Mouse (Mus musculus) embryo, embryonic 11 days (tissue): ENCODE measurements around the gene Slc18b1.
A peak's percentile ranks its signal among the peaks of the same experiment; 100 is the strongest.

Experiments used
- DNase-seq: peaks from one replicate; pipeline ENCODE4 v3.0.0-alpha.2; 2015

Slc18b1 gene

DNA sequence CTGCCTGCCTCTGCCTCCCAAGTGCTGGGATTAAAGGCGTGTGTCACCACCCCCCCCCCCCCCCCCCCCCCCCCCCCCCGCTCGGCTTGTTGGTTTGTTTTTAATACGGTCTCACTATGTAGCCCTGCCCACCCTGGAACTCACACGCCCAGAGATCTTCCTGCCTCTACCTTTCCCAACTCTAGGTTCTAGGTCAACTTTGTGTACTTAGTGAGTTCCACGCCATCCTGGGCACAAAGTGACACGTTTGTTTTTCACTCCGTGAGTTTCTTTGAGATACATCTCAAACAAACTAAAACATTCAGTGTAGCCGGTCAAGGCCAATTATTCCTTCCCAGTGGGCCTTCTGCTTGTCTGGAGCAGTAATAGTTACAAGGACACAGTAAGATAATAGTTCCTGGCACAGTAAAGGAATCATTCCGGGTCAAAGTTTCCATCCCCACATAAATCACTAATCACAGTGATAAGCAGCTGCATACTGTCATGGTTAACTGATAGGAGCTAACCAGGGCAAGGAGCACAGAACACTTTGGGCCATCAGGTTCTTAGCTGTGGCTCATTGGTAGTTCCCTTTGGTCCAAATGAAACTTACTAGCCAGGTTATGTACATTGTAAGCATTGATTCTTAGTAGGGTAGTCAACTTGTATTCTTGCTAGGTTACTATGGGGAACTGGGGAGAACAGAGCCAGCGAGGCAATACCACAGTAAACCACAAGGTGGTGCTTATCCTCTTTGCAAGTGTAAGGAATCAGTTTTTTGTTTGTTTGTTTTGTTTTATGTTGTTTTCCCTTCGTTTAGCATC, 15.1 kb downstream of the Slc18b1 start:
- DNase-seq = peak; percentile 63

GRCm38 (mm10) chr10:23812438-23812759, 15.6 kb downstream of the Slc18b1 start:
- DNase-seq = no peak

DNA sequence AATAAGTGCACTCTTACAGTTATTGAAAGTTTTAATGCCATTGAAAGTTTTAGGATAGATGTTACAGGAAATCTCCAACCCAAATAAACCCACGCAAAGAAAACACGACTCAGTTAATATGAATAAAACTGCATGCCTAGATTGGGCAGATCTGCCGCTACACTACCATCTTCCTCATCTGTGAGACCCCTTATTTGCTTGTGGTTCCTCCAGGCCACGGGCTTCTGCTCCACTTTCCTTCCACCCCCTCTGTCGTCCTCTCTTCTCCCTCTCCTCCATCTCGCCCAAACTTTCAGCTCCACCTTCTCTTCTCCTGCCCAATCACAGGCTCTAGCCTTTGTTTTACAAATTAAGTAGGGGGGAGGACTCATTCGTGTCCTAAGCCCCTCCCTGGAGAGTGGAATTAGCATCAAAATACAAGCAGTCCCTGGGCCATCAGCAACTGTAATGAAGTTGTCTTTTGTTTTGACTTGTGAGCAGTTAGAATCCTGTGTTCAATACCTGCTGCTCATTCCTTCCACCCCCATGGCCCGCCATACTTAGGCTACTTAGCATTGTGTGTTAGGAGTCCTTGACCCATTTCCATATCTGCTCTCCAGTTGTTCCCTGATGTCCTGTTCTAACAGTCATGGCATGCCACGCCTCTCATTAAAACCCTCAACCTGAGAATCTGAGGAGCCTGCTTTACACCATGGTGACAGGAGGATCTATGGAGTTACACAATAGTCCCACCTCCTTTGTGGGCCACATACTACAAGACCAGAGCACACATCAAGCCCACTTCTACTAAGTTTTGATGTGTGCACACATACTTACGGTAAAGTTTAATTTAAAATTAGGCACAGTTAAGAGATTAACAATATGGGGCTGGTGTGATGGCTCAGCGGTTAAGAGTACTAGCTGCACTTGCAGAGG, 16.3 kb downstream of the Slc18b1 start:
- no peak for DNase-seq

- DNase-seq = peak; percentile 81
Measured at GRCm38 (mm10) chr10:23815168-23815567, 18.4 kb downstream of the Slc18b1 start.

GRCm38 (mm10) chr10:23816241-23816640, 19.5 kb downstream of the Slc18b1 start:
- no peak for DNase-seq

GRCm38 (mm10) chr10:23826516-23826915, 29.7 kb downstream of the Slc18b1 start:
- no peak for DNase-seq

DNA sequence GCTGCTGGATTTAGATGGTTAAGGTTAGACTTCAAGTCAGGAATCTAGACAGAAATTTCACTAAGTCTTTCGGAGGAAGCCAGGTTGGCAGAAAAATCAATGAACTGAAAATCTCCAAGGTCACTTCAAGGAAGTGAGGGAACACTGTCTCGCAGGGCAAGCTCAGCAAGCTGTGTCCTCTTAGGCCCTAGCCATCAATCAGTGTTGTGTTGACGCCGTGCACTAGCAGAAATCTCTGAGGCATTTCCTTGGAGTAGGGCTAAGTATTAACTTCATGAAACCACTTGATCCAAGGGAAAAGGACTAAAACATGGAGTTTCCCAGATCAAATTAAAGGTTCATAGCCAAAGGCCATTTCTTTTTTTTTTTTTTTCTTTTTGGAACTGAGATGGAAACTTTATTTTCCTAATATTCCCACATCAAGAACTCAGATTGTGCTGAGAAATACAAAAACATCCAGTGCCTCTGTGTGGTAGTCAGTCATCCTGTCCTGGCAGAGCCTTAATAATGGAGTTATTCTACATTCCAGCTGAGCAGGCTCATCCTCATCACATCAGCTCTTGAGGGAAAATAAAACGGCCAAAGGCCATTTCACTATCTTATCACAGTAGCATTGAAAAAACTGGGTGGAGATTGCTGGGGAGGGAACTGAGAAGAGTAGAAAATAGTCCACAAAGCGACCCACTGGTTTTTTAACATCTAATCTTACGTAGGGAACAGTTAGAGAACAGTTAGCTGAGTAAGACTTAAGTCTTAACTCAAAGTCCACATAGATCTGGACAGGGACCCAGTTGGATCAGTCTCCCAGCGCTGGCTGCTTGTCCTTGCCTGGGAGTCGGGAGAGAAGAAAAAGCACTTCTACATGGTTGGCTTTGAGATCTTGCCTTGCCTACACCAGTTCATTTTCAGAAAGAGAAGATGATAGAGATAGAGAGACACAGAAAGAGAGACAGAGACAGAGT, 39.5 kb downstream of the Slc18b1 start:
- DNase-seq = no peak

- no peak for DNase-seq
Measured at GRCm38 (mm10) chr10:23837115-23837514, 40.3 kb downstream of the Slc18b1 start.

GRCm38 (mm10) chr10:23838910-23839309, 42.1 kb downstream of the Slc18b1 start:
- DNase-seq = no peak

DNA sequence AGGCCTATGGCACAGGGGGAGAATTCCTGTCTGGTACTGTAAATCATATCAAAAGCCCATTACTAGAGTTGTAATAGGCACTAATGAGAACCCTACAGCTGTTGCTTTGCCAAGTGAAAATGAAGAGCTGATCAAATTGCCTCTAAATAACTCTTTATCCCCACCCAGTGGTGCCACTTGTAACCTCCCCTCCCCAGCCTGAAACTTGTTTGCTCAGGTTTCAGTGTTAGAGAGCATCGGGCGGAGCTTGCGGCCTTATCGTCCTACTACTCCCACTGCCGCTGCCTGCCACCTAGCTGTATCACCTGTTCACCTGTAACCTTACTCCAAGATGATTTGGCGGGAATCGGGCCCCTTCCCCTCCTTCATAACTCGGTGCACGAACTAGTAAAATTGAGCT, 42.6 kb downstream of the Slc18b1 start:
- peak; percentile 24 for DNase-seq

DNA sequence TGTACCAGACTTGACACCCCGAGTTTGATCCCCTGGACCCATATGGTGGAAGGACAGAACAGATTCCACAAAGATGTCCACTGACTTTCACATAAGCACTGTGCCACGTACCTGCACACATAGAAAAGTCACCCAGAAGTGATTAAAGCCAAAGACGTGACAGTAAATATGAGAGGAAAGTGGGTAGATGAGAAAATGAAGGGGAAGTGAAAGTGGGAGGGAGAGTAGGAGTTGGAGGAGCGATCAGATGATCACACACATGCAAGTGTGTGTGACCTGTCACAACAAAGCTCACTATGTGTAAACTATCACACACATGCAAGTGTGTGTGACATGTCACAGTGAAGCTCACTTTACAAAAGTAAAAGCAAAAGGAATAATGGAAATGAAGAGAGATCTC, 43.7 kb downstream of the Slc18b1 start:
- no peak for DNase-seq

GRCm38 (mm10) chr10:23851228-23851912, 54.6 kb downstream of the Slc18b1 start, which contains the start of gene Vnn3:
TSS of gene Vnn3 (plus strand) at chr10:23851462.
- DNase-seq = no peak

- no peak for DNase-seq
Measured at GRCm38 (mm10) chr10:23852096-23852495, 55.3 kb downstream of the Slc18b1 start.

GRCm38 (mm10) chr10:23864362-23865312, 67.9 kb downstream of the Slc18b1 start:
- no peak for DNase-seq
